Mouse (Mus musculus): ENCODE data around the gene Ets2. TPM values are rescaled to one million over a fixed set of nuclear protein-coding genes. Genes with fewer than 3 reads are reported as not detected.
"Not testable (repeated sequence)": the region's sequence is repeated elsewhere in the genome, so short reads cannot be mapped to it uniquely, and the experiment has no call there.

Gene Ets2
- total RNA-seq, 2 experiments from 2014 or later: 61.1 to 65.4 TPM

DNA sequence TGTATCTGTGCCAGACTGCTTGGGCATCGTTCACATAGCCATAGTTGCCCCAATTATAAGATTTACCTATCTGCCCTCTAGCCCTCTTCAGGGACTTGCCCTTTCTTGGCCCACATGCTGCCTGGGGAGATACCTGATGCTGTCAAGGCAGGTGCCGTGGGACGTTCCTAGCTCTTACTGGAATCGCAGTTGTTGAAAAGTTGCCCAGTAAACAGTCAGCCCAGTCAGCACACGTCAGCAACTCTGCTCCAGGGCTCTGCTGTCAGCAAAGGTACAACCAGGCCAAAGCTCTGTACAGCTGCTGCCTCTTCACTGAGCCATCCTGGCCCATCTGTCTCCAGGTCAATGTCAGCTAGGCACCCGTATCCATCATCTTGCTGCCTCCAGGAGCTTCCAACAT lies 61.3 kb downstream of the Ets2 start:
- DNase-seq (ENCODE audit: extremely low spot score in 1 of 2, low spot score in 1 of 2): no peak

GRCm38 (mm10) chr16:95764041-95764440 lies 62.2 kb downstream of the Ets2 start:
- not testable (repeated sequence) for DNase-seq (ENCODE audit: extremely low spot score in 1 of 2, low spot score in 1 of 2)

- DNase-seq (ENCODE audit: extremely low spot score in 1 of 2, low spot score in 1 of 2): no peak
These were observed 64.3 kb downstream of the Ets2 start for GRCm38 (mm10) chr16:95766181-95766580.

DNA sequence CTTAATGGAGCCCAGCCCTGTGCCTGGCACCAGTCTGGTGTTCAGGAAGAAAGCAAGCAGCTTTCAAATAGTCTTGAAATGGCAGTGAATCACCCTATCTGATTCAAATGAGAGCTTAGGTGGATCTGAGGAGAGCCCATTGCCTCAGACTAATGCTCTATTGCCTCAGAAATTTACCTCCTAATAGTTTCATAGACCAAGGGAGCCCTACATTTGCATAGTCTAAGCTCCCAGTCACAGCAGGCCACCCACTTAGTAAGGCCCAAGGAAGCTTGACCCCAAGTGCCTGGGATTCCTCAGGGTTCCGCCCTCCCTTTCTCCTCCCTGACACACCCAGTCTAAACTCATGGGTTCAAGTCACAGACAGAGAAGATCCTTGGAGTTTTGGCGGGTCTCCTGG lies 65.4 kb downstream of the Ets2 start:
- DNase-seq (ENCODE audit: extremely low spot score in 1 of 2, low spot score in 1 of 2): no peak

GRCm38 (mm10) chr16:95769066-95769995 lies 67.5 kb downstream of the Ets2 start:
- peak in 1 of 2 experiments; percentile 51 for DNase-seq (ENCODE audit: extremely low spot score in 1 of 2, low spot score in 1 of 2)

GRCm38 (mm10) chr16:95769996-95770334 lies 68.1 kb downstream of the Ets2 start:
- DNase-seq (ENCODE audit: extremely low spot score in 1 of 2, low spot score in 1 of 2): no peak

- DNase-seq (ENCODE audit: extremely low spot score in 1 of 2, low spot score in 1 of 2): no peak
These were observed 68.5 kb downstream of the Ets2 start for GRCm38 (mm10) chr16:95770402-95770801.

Other genes starting within 250 kb of the Ets2 start
- 1 to 10 TPM; 4.4 to 5.0 TPM for gene Erg, start 115.5 kb upstream of the Ets2 start, total RNA-seq (2021)

Measured in layer of hippocampus, postnatal 25 days (tissue).